Mouse (Mus musculus) limb, embryonic 12.5 days (tissue): ENCODE measurements around the gene Iqgap2. TPM values are rescaled to one million over a fixed set of nuclear protein-coding genes. Genes with fewer than 3 reads are reported as not detected.

Experiments
- ATAC-seq: fragments of 200-750 bp; cut with Nextera tagmentation; 2 replicates; pipeline ENCODE4 v1.8.0; 2017; ENCODE audit warnings: low read depth, moderate TSS enrichment; ENCODE audit not compliant: insufficient number of reproducible peaks, insufficient read depth, low FRiP score, low TSS enrichment
- H3K27ac ChIP-seq: fragments of 300-500 bp; sonication (generic); 2 replicates; pipeline ENCODE4 v1.5.1; 2016; ENCODE audit warnings: mild to moderate bottlenecking, moderate library complexity
- H3K27me3 ChIP-seq: fragments of 300-500 bp; sonication (generic); 2 replicates; pipeline ENCODE4 v1.6.1; 2016; ENCODE audit warnings: mild to moderate bottlenecking, moderate library complexity
- H3K36me3 ChIP-seq: fragments of 300-500 bp; sonication (generic); 2 replicates; pipeline ENCODE4 v1.6.1; 2016; ENCODE audit warnings: mild to moderate bottlenecking, moderate library complexity
- H3K4me1 ChIP-seq: fragments of 300-500 bp; sonication (generic); replicated peaks from 2 replicates; pipeline ENCODE4 v1.6.1; 2016
- H3K4me2 ChIP-seq: fragments of 300-500 bp; sonication (generic); 2 replicates; pipeline ENCODE4 v1.6.1; 2016; ENCODE audit warnings: mild to moderate bottlenecking, moderate library complexity
- H3K4me3 ChIP-seq: fragments of 300-500 bp; sonication (generic); replicated peaks from 2 replicates; pipeline ENCODE4 v1.5.1; 2016; ENCODE audit warnings: mild to moderate bottlenecking
- H3K9ac ChIP-seq: fragments of 300-500 bp; sonication (generic); replicated peaks from 2 replicates; pipeline ENCODE4 v1.6.1; 2016; ENCODE audit warnings: mild to moderate bottlenecking, moderate library complexity
- H3K9me3 ChIP-seq: fragments of 300-500 bp; sonication (generic); 2 replicates; pipeline ENCODE4 v1.6.1; 2016; ENCODE audit warnings: mild to moderate bottlenecking, moderate library complexity
- WGBS: fragments of 180-500 bp; shearing (Covaris S2); methylation state at CpG from one replicate; pipeline ENCODE4 v1.1.7; 2016; 5-methylcytosine and 5-hydroxymethylcytosine counted together
- polyA plus RNA-seq: library from polyadenylated mRNA; unstranded; fragments of >200 nt; fragmentation: Nextera tagmentation; extraction: Ambion mirVana; gene quantifications from 2 replicates; pipeline ENCODE4 v1.2.1, GENCODE M21; 2016

Iqgap2 gene
- polyA plus RNA-seq, 1 experiment from 2014 or later = 12.1 TPM

GRCm38 (mm10) chr13:95778761-95779161 lies 113.0 kb downstream of the Iqgap2 start:
- H3K9me3 ChIP-seq = no peaks in the 10 kb centered on the region
- ATAC-seq = peak; percentile 64
- H3K4me1 ChIP-seq = peaks cover 48% of the 10 kb centered on the region
- H3K36me3 ChIP-seq = no peaks in the 10 kb centered on the region
- H3K27ac ChIP-seq = peak overlapping the region; percentile 50; the same call in 1 of the 2 replicates
- H3K4me3 ChIP-seq = no peak overlapping the region
- H3K27me3 ChIP-seq = no peaks in the 10 kb centered on the region
- peak overlapping the region; percentile 3; the same call in 1 of the 2 replicates for H3K4me2 ChIP-seq
- 43% methylated on average over 9 of the region's 9 CpGs for WGBS
- no peak overlapping the region for H3K9ac ChIP-seq

- Histone ChIP-seq H3K36me3 (no peaks in the 10 kb centered on the region), H3K4me3 (no peak overlapping the region), H3K9me3 (no peaks in the 10 kb centered on the region), H3K4me2 (no peak overlapping the region), H3K9ac (no peak overlapping the region), H3K4me1 (peaks cover 45% of the 10 kb centered on the region), H3K27ac (no peak overlapping the region), H3K27me3 (no peaks in the 10 kb centered on the region)
- ATAC-seq = no peak
- 93% methylated on average over 5 of the region's 5 CpGs for WGBS
Measured at GRCm38 (mm10) chr13:95777651-95778391, 113.9 kb downstream of the Iqgap2 start.

- no peak overlapping the region for H3K9ac ChIP-seq
- no peak overlapping the region for H3K4me3 ChIP-seq
- no peak for ATAC-seq
- no peak overlapping the region for H3K27ac ChIP-seq
- no peaks in the 10 kb centered on the region for H3K9me3 ChIP-seq
- no peaks in the 10 kb centered on the region for H3K27me3 ChIP-seq
- 17% methylated on average over 2 of the region's 2 CpGs for WGBS
- H3K4me2 ChIP-seq = no peak overlapping the region
- H3K36me3 ChIP-seq = no peaks in the 10 kb centered on the region
- peaks cover 42% of the 10 kb centered on the region for H3K4me1 ChIP-seq
Measured at GRCm38 (mm10) chr13:95777237-95777636, 114.5 kb downstream of the Iqgap2 start.

GRCm38 (mm10) chr13:95774966-95775696 lies 116.6 kb downstream of the Iqgap2 start:
- no peak for ATAC-seq
- H3K4me3 ChIP-seq = no peak overlapping the region
- no peaks in the 10 kb centered on the region for H3K9me3 ChIP-seq
- no peak overlapping the region for H3K27ac ChIP-seq
- no peak overlapping the region for H3K4me2 ChIP-seq
- no peak overlapping the region for H3K9ac ChIP-seq
- no peaks in the 10 kb centered on the region for H3K27me3 ChIP-seq
- peaks cover 32% of the 10 kb centered on the region for H3K4me1 ChIP-seq
- 54% methylated on average over 11 of the region's 11 CpGs for WGBS
- H3K36me3 ChIP-seq = no peaks in the 10 kb centered on the region

- Histone ChIP-seq H3K4me1 (peaks cover 43% of the 10 kb centered on the region), H3K4me3 (no peak overlapping the region), H3K9ac (0 out of 2 replicates have a peak overlapping the region, but pooled peaks have one; percentile 38), H3K36me3 (no peaks in the 10 kb centered on the region), H3K27ac (0 out of 2 replicates have a peak overlapping the region, but pooled peaks have one; percentile 18), H3K9me3 (no peaks in the 10 kb centered on the region), H3K27me3 (no peaks in the 10 kb centered on the region), H3K4me2 (peak overlapping the region; percentile 35)
- 11% methylated on average over 9 of the region's 9 CpGs for WGBS
- no peak; the same call in 1 of the 2 replicates for ATAC-seq
Measured at GRCm38 (mm10) chr13:95765017-95765416, 126.7 kb downstream of the Iqgap2 start.

- Histone ChIP-seq H3K4me2 (no peak overlapping the region), H3K27ac (peak overlapping the region; percentile 64; the same call in 1 of the 2 replicates), H3K36me3 (no peaks in the 10 kb centered on the region), H3K9me3 (no peaks in the 10 kb centered on the region), H3K4me1 (peaks cover 35% of the 10 kb centered on the region), H3K4me3 (no peak overlapping the region), H3K9ac (no peak overlapping the region), H3K27me3 (no peaks in the 10 kb centered on the region)
- 0 out of 2 replicates have a peak, but pooled peaks have one; percentile 55 for ATAC-seq
- WGBS = 16% methylated on average over 3 of the region's 3 CpGs
Measured at GRCm38 (mm10) chr13:95763876-95764517, 127.7 kb downstream of the Iqgap2 start.

GRCm38 (mm10) chr13:95759810-95760209 lies 131.9 kb downstream of the Iqgap2 start:
- Histone ChIP-seq H3K27ac (no peak overlapping the region), H3K4me2 (no peak overlapping the region), H3K9me3 (no peaks in the 10 kb centered on the region), H3K4me1 (peaks cover 20% of the 10 kb centered on the region), H3K36me3 (peaks cover 15% of the 10 kb centered on the region; the same call in 1 of the 2 replicates), H3K9ac (no peak overlapping the region), H3K27me3 (no peaks in the 10 kb centered on the region), H3K4me3 (no peak overlapping the region)
- 83% methylated on average over 2 of the region's 2 CpGs for WGBS
- ATAC-seq = no peak

- 88% methylated on average over 5 of the region's 5 CpGs for WGBS
- H3K9ac ChIP-seq = no peak overlapping the region
- no peak overlapping the region for H3K4me2 ChIP-seq
- H3K27ac ChIP-seq = no peak overlapping the region
- peaks cover 6% of the 10 kb centered on the region; the same call in 1 of the 2 replicates for H3K9me3 ChIP-seq
- ATAC-seq = no peak
- no peak overlapping the region for H3K4me3 ChIP-seq
- H3K4me1 ChIP-seq = no peaks in the 10 kb centered on the region
- H3K36me3 ChIP-seq = peaks cover 15% of the 10 kb centered on the region; the same call in 1 of the 2 replicates
- H3K27me3 ChIP-seq = no peaks in the 10 kb centered on the region
Measured at GRCm38 (mm10) chr13:95754285-95754684, 137.4 kb downstream of the Iqgap2 start.

- Histone ChIP-seq H3K4me3 (no peak overlapping the region), H3K27ac (no peak overlapping the region), H3K4me2 (no peak overlapping the region), H3K27me3 (no peaks in the 10 kb centered on the region), H3K9me3 (peaks cover 6% of the 10 kb centered on the region; the same call in 1 of the 2 replicates), H3K9ac (no peak overlapping the region), H3K36me3 (peaks cover 15% of the 10 kb centered on the region; the same call in 1 of the 2 replicates), H3K4me1 (no peaks in the 10 kb centered on the region)
- WGBS = 79% methylated on average over 9 of the region's 9 CpGs
- ATAC-seq = no peak
Measured at GRCm38 (mm10) chr13:95752386-95752785, 139.3 kb downstream of the Iqgap2 start.

GRCm38 (mm10) chr13:95747541-95747940 lies 144.2 kb downstream of the Iqgap2 start:
- Histone ChIP-seq H3K4me3 (no peak overlapping the region), H3K27me3 (no peaks in the 10 kb centered on the region), H3K9ac (no peak overlapping the region), H3K4me1 (peaks cover 10% of the 10 kb centered on the region), H3K27ac (peak overlapping the region; percentile 42; the same call in 1 of the 2 replicates), H3K36me3 (no peaks in the 10 kb centered on the region; the same call in 1 of the 2 replicates), H3K4me2 (no peak overlapping the region), H3K9me3 (no peaks in the 10 kb centered on the region)
- no peak for ATAC-seq
- 71% methylated on average over 11 of the region's 11 CpGs for WGBS

GRCm38 (mm10) chr13:95747101-95747500 lies 144.6 kb downstream of the Iqgap2 start:
- H3K9ac ChIP-seq = no peak overlapping the region
- H3K4me1 ChIP-seq = peaks cover 10% of the 10 kb centered on the region
- H3K4me2 ChIP-seq = no peak overlapping the region
- H3K4me3 ChIP-seq = no peak overlapping the region
- no peaks in the 10 kb centered on the region; the same call in 1 of the 2 replicates for H3K36me3 ChIP-seq
- H3K27me3 ChIP-seq = no peaks in the 10 kb centered on the region
- H3K9me3 ChIP-seq = no peaks in the 10 kb centered on the region
- ATAC-seq = no peak
- H3K27ac ChIP-seq = no peak overlapping the region
- 48% methylated on average over 7 of the region's 7 CpGs for WGBS
